Mouse (Mus musculus): Measurements from ENCODE around the gene Trappc3. TPM values are rescaled to one million over a fixed set of nuclear protein-coding genes. Genes with fewer than 3 reads are reported as not detected.

Gene Trappc3
- polyA plus RNA-seq, 1 experiment from 2014 or later, result 119 TPM

GRCm38 (mm10) chr4:126325281-126325861 lies 63.2 kb downstream of the Trappc3 start, which contains the start of gene Tekt2:
Tekt2 (minus strand) TSS chr4:126325688.
- no peak within 1 kb of the TSS for H3K9ac ChIP-seq
- ATAC-seq (ENCODE audit: low FRiP score, low read depth), result no peak
- no peaks in the 10 kb centered on the region for H3K9me3 ChIP-seq
- no peak within 1 kb of the TSS for H3K4me3 ChIP-seq
- H3K36me3 ChIP-seq, result no peaks in the 10 kb centered on the region
- H3K4me2 ChIP-seq (replicated peaks), result no peak within 1 kb of the TSS; the same call in 1 of the 2 replicates
- peaks cover 9% of the 10 kb centered on the region for H3K4me1 ChIP-seq
- no peak within 1 kb of the TSS for H3K27ac ChIP-seq
- WGBS, result 12% methylated on average over 23 of the region's 23 CpGs
- peaks cover 23% of the 10 kb centered on the region for H3K27me3 ChIP-seq (replicated peaks)

Other genes starting within 250 kb of the Trappc3 start
- gene Csf3r, start 237.8 kb upstream of the Trappc3 start, polyA plus RNA-seq (2016; fragmentation: Nextera tagmentation; extraction: Ambion mirVana), result 0.60 and 0.61 TPM in 2 replicates
- 131 and 135 TPM in 2 replicates for gene Mrps15, start 215.4 kb upstream of the Trappc3 start, polyA plus RNA-seq (2016; fragmentation: Nextera tagmentation; extraction: Ambion mirVana)
- gene Oscp1, start 203.8 kb upstream of the Trappc3 start, polyA plus RNA-seq (2016; fragmentation: Nextera tagmentation; extraction: Ambion mirVana), result 23.7 and 24.1 TPM in 2 replicates
- gene Lsm10, start 165.7 kb upstream of the Trappc3 start, polyA plus RNA-seq (2016; fragmentation: Nextera tagmentation; extraction: Ambion mirVana), result 38.8 and 38.9 TPM in 2 replicates
- gene Stk40, start 158.4 kb upstream of the Trappc3 start, polyA plus RNA-seq (2016; fragmentation: Nextera tagmentation; extraction: Ambion mirVana), result 46.2 and 49.4 TPM in 2 replicates
- 28.7 and 33.5 TPM in 2 replicates for gene Eva1b, start 114.6 kb upstream of the Trappc3 start, polyA plus RNA-seq (2016; fragmentation: Nextera tagmentation; extraction: Ambion mirVana)
- gene Sh3d21, start 98.8 kb upstream of the Trappc3 start, polyA plus RNA-seq (2016; fragmentation: Nextera tagmentation; extraction: Ambion mirVana), result 2.0 and 2.1 TPM in 2 replicates
- gene Thrap3, start 59.6 kb upstream of the Trappc3 start, polyA plus RNA-seq (2016; fragmentation: Nextera tagmentation; extraction: Ambion mirVana), result 236 and 241 TPM in 2 replicates
- 140 and 149 TPM in 2 replicates for gene Map7d1, start 6.0 kb upstream of the Trappc3 start, polyA plus RNA-seq (2016; fragmentation: Nextera tagmentation; extraction: Ambion mirVana)
- gene Col8a2, start 24.5 kb downstream of the Trappc3 start, polyA plus RNA-seq (2016; fragmentation: Nextera tagmentation; extraction: Ambion mirVana), result 12.1 and 13.8 TPM in 2 replicates
- 70.3 and 73.6 TPM in 2 replicates for gene Adprhl2, start 59.4 kb downstream of the Trappc3 start, polyA plus RNA-seq (2016; fragmentation: Nextera tagmentation; extraction: Ambion mirVana)
- gene Tekt2, start 63.4 kb downstream of the Trappc3 start, polyA plus RNA-seq (2016; fragmentation: Nextera tagmentation; extraction: Ambion mirVana), result 3.3 and 4.0 TPM in 2 replicates
- 17.2 and 18.6 TPM in 2 replicates for gene Ago3, start 167.2 kb downstream of the Trappc3 start, polyA plus RNA-seq (2016; fragmentation: Nextera tagmentation; extraction: Ambion mirVana)
- 18.4 and 19.7 TPM in 2 replicates for gene Ago1, start 206.3 kb downstream of the Trappc3 start, polyA plus RNA-seq (2016; fragmentation: Nextera tagmentation; extraction: Ambion mirVana)

Data from neural tube, embryonic 12.5 days (tissue).